Mouse (Mus musculus) neutrophil, adult 59 days (primary cell): Measurements from ENCODE around the gene Mmd2. TPM values are rescaled to one million over a fixed set of nuclear protein-coding genes. Genes with fewer than 3 reads are reported as not detected.

Source experiments
- total RNA-seq, 2 experiments: library from RNA; stranded (reverse); gene quantifications; 1 replicate in 1 of 2; 2 replicates in 1 of 2; pipeline ENCODE4 v1.2.4; 2023

Gene Mmd2
- total RNA-seq = not detected

GRCm38 (mm10) chr5:142608259-142608988 is at the start of gene Mmd2:
Mmd2 (minus strand) TSS chr5:142608800.

GRCm38 (mm10) chr5:142627398-142627797 is 18.8 kb upstream of the Mmd2 start, which contains the start of gene Wipi2:
Wipi2 (plus strand) TSS chr5:142627698.

GRCm38 (mm10) chr5:142550706-142551652 is 57.6 kb downstream of the Mmd2 start, which contains the start of gene Radil:
Radil (minus strand) TSS chr5:142551098.

GRCm38 (mm10) chr5:142529915-142530314 is 78.7 kb downstream of the Mmd2 start, which contains the start of gene Papolb:
Papolb (minus strand) TSS chr5:142530076.

Other genes starting within 250 kb of the Mmd2 start
- gene Foxk1, start 207.3 kb downstream of the Mmd2 start, total RNA-seq = 10 to 100 TPM; 37.4 to 42.7 TPM
- 10 to 100 TPM; 21.8 to 37.3 TPM for gene Ap5z1, start 144.9 kb downstream of the Mmd2 start, total RNA-seq
- gene Papolb, start 78.7 kb downstream of the Mmd2 start, total RNA-seq = not detected
- not detected for gene Radil, start 57.7 kb downstream of the Mmd2 start, total RNA-seq
- 10 to 100 TPM; 46.1 to 46.3 TPM for gene Wipi2, start 18.9 kb upstream of the Mmd2 start, total RNA-seq
- under 1 TPM; 0.20 to 0.86 TPM for gene Slc29a4, start 83.7 kb upstream of the Mmd2 start, total RNA-seq
- 100 to 1,000 TPM; 182 to 189 TPM for gene Tnrc18, start 208.9 kb upstream of the Mmd2 start, total RNA-seq